Mouse (Mus musculus) stomach, embryonic 15.5 days (tissue): ENCODE results near the gene Selenon. TPM values are rescaled to one million over a fixed set of nuclear protein-coding genes. Genes with fewer than 3 reads are reported as not detected.

Source experiments
- ATAC-seq: fragments of 200-750 bp; cut with Nextera tagmentation; 2 replicates; pipeline ENCODE4 v1.8.0; 2017; ENCODE audit warnings: low read depth, moderate number of reproducible peaks, moderate TSS enrichment; ENCODE audit not compliant: insufficient read depth, low FRiP score
- H3K27ac ChIP-seq: fragments of 300-500 bp; sonication (generic); 2 replicates; pipeline ENCODE4 v1.5.1; 2015; ENCODE audit warnings: mild to moderate bottlenecking, inconsistent platforms
- H3K27me3 ChIP-seq: fragments of 300-500 bp; sonication (generic); replicated peaks from 2 replicates; pipeline ENCODE4 v1.6.1; 2015; ENCODE audit warnings: inconsistent platforms
- H3K36me3 ChIP-seq: fragments of 300-500 bp; sonication (generic); 2 replicates; pipeline ENCODE4 v1.6.1; 2015; ENCODE audit warnings: inconsistent platforms
- H3K4me1 ChIP-seq: fragments of 300-500 bp; sonication (generic); 2 replicates; pipeline ENCODE4 v1.6.1; 2015; ENCODE audit warnings: inconsistent platforms
- H3K4me2 ChIP-seq: fragments of 300-500 bp; sonication (generic); 2 replicates; pipeline ENCODE4 v1.6.1; 2015; ENCODE audit warnings: mild to moderate bottlenecking, inconsistent platforms
- H3K4me3 ChIP-seq: fragments of 300-500 bp; sonication (generic); replicated peaks from 2 replicates; pipeline ENCODE4 v1.5.1; 2015; ENCODE audit warnings: inconsistent platforms
- H3K9ac ChIP-seq: fragments of 300-500 bp; sonication (generic); 2 replicates; pipeline ENCODE4 v1.6.1; 2015; ENCODE audit warnings: inconsistent platforms
- H3K9me3 ChIP-seq: fragments of 300-500 bp; sonication (generic); 2 replicates; pipeline ENCODE4 v1.6.1; 2016; ENCODE audit warnings: inconsistent platforms
- WGBS: fragments of 180-500 bp; shearing (Covaris S2); methylation state at CpG from one replicate; pipeline ENCODE4 v1.1.7; 2015; 5-methylcytosine and 5-hydroxymethylcytosine counted together
- polyA plus RNA-seq: library from polyadenylated mRNA; unstranded; fragments of >200 nt; fragmentation: Nextera tagmentation; extraction: Ambion mirVana; gene quantifications from 2 replicates; pipeline ENCODE4 v1.2.1, GENCODE M21; 2015

Selenon gene
- polyA plus RNA-seq, 1 experiment from 2014 or later: 33.0 TPM

DNA sequence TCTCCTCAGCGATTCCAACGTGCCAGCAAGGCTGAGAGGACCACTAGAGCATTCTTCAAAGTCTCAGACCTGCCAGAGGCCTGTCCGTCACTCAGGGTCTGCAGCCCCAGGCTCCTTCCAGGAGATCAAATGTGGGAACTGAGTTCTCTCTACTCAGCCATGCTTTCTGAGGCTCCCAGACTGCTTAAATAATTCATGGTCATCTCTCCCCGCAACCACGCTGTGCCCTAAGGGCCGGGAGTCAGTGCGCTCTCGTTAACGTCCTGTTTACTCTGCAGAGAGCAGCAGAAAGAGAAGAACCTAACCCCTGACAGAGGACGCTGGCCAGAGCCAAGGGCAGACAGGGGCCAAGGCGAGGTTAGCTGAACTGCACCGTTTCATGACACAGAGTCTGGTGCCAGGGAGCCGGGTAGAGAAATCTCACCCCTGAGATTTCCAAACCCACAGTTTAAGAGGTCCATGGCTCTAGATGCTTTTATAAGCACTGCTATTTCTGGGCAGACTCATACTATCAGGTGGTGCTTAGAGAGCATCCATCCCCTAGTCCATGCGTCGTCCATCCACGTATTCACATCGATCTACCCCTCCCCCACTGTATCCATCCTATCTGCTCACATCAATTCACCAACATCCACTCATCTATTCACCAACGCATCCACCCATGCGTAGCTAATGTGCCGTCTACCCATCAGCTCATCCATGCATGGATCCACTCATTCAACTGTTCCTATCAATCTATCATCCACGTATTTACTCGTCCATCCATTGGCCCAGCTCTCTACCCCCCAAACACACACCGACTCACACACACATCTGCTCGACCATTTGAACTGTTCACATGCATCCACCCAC, 20.7 kb upstream of the Selenon start:
- no peak overlapping the region for H3K4me2 ChIP-seq
- no peaks in the 10 kb centered on the region for H3K27me3 ChIP-seq
- H3K36me3 ChIP-seq: no peaks in the 10 kb centered on the region
- no peak overlapping the region for H3K27ac ChIP-seq
- H3K4me1 ChIP-seq: no peaks in the 10 kb centered on the region
- WGBS: 80% methylated on average over 24 of the region's 24 CpGs
- no peaks in the 10 kb centered on the region for H3K9me3 ChIP-seq
- no peak overlapping the region for H3K9ac ChIP-seq
- no peak overlapping the region for H3K4me3 ChIP-seq
- ATAC-seq: no peak

DNA sequence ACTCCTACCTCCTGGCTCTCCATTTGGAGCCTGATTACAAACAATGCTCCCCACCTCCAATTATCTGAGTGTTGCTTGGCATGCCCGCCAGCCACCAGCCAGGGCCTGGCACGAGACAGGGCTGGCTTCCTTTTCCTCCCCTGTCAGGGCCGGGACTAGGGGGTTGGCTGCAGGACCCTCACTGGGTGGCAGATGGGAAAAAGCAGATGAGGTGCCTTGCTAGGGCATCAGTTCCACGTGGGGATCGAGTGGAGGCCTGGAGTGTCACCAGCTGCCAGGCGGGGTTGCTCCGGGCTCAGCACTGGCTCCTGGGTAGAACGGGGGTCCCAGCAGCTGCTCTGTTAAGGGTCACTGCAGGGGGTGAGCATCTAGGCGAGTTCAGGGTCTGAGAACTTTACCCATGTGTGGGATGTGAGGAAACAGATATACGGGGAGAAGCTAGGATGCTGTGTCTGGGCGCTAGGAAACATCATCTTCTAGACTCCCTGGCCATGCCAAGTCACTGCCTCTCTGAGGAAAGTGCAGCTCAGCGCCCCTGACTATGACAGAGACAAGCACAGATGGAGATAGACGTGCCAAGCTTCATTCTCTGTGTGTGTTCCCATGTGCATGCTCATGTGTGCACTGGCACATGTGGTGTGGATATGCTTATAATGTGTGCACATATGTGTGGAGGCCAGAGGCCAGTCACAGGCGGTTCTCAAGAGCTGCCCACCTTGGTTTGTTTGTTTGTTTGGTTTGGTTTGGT, 18.9 kb upstream of the Selenon start:
- no peak overlapping the region for H3K27ac ChIP-seq
- H3K9me3 ChIP-seq: no peaks in the 10 kb centered on the region
- no peak overlapping the region for H3K4me3 ChIP-seq
- ATAC-seq: no peak
- no peaks in the 10 kb centered on the region for H3K36me3 ChIP-seq
- no peak overlapping the region for H3K4me2 ChIP-seq
- H3K27me3 ChIP-seq: no peaks in the 10 kb centered on the region
- H3K9ac ChIP-seq: no peak overlapping the region
- 80% methylated on average over 14 of the region's 14 CpGs for WGBS
- no peaks in the 10 kb centered on the region for H3K4me1 ChIP-seq

GRCm38 (mm10) chr4:134569831-134570230, 17.9 kb upstream of the Selenon start:
- H3K9me3 ChIP-seq: no peaks in the 10 kb centered on the region
- H3K4me3 ChIP-seq: no peak overlapping the region
- H3K27me3 ChIP-seq: no peaks in the 10 kb centered on the region
- no peak for ATAC-seq
- H3K9ac ChIP-seq: no peak overlapping the region
- no peak overlapping the region for H3K27ac ChIP-seq
- no peaks in the 10 kb centered on the region for H3K4me1 ChIP-seq
- no peaks in the 10 kb centered on the region for H3K36me3 ChIP-seq
- no peak overlapping the region for H3K4me2 ChIP-seq
- WGBS: 67% methylated on average over 8 of the region's 8 CpGs

DNA sequence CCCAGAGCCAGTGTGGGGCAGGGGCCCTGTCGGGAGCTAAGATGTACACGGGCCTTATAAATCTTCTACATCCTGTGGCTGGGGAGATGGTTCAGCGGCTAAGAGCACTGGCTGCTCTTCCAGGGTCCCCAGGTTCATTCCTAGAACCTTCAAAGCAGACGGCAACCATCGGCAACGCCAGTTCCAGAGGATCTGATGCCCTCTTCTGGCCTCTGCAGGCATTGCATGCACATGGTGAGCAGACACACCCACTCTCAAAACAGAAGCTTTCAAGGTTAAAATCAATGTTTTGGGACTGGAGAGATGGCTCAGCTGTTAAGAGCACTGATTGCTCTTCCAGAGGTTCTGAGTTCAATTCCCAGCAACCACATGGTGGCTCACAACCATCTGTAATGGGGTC, 17.2 kb upstream of the Selenon start:
- no peak for ATAC-seq

DNA sequence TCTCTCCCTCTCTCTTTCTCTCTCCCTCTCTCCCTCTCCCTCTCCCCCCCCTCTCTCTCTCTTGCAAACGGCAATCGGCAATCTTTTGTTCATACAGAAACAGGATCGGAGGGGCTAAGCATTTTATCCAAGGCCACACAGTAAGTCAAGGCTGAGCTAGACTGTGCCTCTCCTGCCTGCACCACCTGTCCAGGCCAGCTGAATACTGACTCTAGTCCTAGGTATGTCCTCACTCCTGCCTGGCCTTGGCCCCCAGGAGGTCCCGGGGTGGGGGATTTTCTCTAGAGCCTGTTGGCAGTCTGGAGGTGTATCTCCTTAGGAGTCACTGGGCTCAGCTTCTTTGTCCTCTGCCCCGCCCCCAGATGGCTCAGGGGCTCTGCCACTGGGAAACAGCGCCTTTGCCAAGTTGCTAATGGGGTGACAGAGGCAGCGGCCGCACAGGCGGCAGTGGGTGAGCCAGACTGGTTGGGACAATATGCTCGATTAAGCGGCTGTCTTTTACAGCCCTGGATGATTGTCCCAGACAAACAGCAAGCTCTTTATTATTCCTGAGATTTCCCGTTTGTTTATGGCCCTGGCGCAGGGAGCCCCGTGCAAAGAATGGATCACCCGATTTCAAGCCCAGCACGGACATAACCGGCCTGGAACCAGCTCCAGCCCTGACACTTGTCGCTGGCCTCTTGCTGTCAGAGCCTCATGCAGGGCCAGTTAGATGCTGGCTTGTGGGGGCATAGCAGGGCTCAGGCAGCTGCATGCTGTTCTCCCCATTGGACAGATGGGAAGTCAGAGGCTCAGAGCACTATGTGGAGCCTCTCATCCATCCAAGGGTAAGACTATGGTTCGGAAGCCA, 15.6 kb upstream of the Selenon start:
- peak; percentile 43; the same call in 1 of the 2 replicates for ATAC-seq
- 38% methylated on average over 19 of the region's 19 CpGs for WGBS

More for the DNA sequence above, 17.2 kb upstream of the Selenon start:
- Histone ChIP-seq H3K36me3 (no peaks in the 10 kb centered on the region), H3K27me3 (no peaks in the 10 kb centered on the region), H3K9me3 (no peaks in the 10 kb centered on the region), H3K27ac (no peak overlapping the region), H3K9ac (no peak overlapping the region), H3K4me3 (no peak overlapping the region), H3K4me2 (no peak overlapping the region), H3K4me1 (no peaks in the 10 kb centered on the region)
- WGBS: 76% methylated on average over 6 of the region's 6 CpGs

GRCm38 (mm10) chr4:134564093-134564492, 12.1 kb upstream of the Selenon start:
- H3K4me3 ChIP-seq: no peak overlapping the region

More for the DNA sequence above, 15.6 kb upstream of the Selenon start:
- no peak overlapping the region for H3K4me3 ChIP-seq
- no peak overlapping the region for H3K27ac ChIP-seq
- no peaks in the 10 kb centered on the region for H3K9me3 ChIP-seq
- H3K36me3 ChIP-seq: no peaks in the 10 kb centered on the region
- H3K27me3 ChIP-seq: no peaks in the 10 kb centered on the region
- H3K4me1 ChIP-seq: no peaks in the 10 kb centered on the region
- H3K9ac ChIP-seq: no peak overlapping the region
- no peak overlapping the region for H3K4me2 ChIP-seq

DNA sequence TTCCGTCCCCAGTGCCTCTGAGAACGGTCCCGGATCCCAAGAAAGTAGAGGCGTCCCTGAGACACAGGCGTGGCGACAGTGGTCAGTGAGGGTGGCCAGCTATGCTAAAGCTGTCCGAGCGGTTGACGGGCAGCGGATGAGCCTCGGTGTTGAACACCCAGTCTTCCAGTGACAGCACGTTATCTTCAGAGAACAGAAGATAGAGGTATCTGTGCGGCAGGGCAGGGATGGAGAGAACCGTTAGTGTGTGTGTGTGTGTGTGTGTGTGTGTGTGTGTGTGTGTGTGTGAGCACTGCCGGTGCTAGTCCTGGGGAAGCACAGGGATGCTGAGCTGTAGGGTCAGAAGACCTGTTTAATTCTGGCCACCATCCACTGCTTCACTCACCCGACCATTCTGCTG, 11.7 kb upstream of the Selenon start:
- Histone ChIP-seq H3K4me2 (no peak overlapping the region), H3K36me3 (no peaks in the 10 kb centered on the region), H3K9ac (no peak overlapping the region), H3K27me3 (no peaks in the 10 kb centered on the region), H3K27ac (no peak overlapping the region), H3K4me3 (no peak overlapping the region), H3K9me3 (no peaks in the 10 kb centered on the region), H3K4me1 (no peaks in the 10 kb centered on the region)
- no peak for ATAC-seq
- WGBS: 84% methylated on average over 16 of the region's 16 CpGs

More at GRCm38 (mm10) chr4:134564093-134564492, 12.1 kb upstream of the Selenon start:
- Histone ChIP-seq H3K9me3 (no peaks in the 10 kb centered on the region), H3K36me3 (no peaks in the 10 kb centered on the region), H3K27ac (no peak overlapping the region), H3K4me1 (no peaks in the 10 kb centered on the region), H3K4me2 (no peak overlapping the region), H3K9ac (no peak overlapping the region), H3K27me3 (no peaks in the 10 kb centered on the region)
- no peak for ATAC-seq
- WGBS: 80% methylated on average over 6 of the region's 6 CpGs

GRCm38 (mm10) chr4:134562014-134562413, 10.0 kb upstream of the Selenon start:
- H3K9ac ChIP-seq: no peak overlapping the region
- no peak overlapping the region for H3K4me2 ChIP-seq
- WGBS: 71% methylated on average over 2 of the region's 2 CpGs
- no peaks in the 10 kb centered on the region for H3K36me3 ChIP-seq
- ATAC-seq: no peak
- no peaks in the 10 kb centered on the region for H3K27me3 ChIP-seq
- H3K27ac ChIP-seq: no peak overlapping the region
- H3K4me3 ChIP-seq: no peak overlapping the region
- H3K9me3 ChIP-seq: no peaks in the 10 kb centered on the region
- 0 out of 2 replicates have a peak, but pooled peaks cover 7% of the 10 kb centered on the region for H3K4me1 ChIP-seq

DNA sequence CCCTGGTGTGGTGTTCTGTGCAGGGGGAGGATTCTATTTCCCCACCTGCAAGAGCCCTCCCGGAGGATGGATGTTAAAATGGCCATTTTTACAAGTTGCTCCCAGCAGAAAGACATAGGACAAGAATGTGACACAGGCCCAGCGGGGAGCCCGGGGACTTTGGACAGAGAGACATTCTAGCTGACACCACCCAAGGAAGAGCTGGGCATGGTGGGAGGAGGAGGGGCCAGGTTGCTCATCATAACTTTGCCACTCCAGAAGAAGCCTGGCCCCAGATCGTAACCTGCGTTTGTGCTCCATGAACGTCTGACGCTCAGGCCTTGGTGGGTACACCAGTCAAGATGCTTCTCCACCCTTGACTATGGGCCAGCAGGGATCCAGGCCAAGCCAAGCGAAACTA, 8.7 kb upstream of the Selenon start:
- Histone ChIP-seq H3K9me3 (no peaks in the 10 kb centered on the region), H3K9ac (no peak overlapping the region), H3K27ac (no peak overlapping the region), H3K4me3 (no peak overlapping the region), H3K4me2 (no peak overlapping the region), H3K36me3 (no peaks in the 10 kb centered on the region), H3K27me3 (no peaks in the 10 kb centered on the region), H3K4me1 (0 out of 2 replicates have a peak, but pooled peaks cover 7% of the 10 kb centered on the region)
- no peak for ATAC-seq
- WGBS: 91% methylated on average over 8 of the region's 8 CpGs

GRCm38 (mm10) chr4:134559154-134559553, 7.2 kb upstream of the Selenon start:
- H3K4me2 ChIP-seq: no peak overlapping the region
- H3K9ac ChIP-seq: no peak overlapping the region
- H3K9me3 ChIP-seq: no peaks in the 10 kb centered on the region
- 71% methylated on average over 7 of the region's 7 CpGs for WGBS
- 0 out of 2 replicates have a peak, but pooled peaks cover 7% of the 10 kb centered on the region for H3K4me1 ChIP-seq
- H3K27ac ChIP-seq: no peak overlapping the region
- no peak for ATAC-seq
- no peaks in the 10 kb centered on the region for H3K36me3 ChIP-seq
- H3K4me3 ChIP-seq: no peak overlapping the region
- no peaks in the 10 kb centered on the region for H3K27me3 ChIP-seq

DNA sequence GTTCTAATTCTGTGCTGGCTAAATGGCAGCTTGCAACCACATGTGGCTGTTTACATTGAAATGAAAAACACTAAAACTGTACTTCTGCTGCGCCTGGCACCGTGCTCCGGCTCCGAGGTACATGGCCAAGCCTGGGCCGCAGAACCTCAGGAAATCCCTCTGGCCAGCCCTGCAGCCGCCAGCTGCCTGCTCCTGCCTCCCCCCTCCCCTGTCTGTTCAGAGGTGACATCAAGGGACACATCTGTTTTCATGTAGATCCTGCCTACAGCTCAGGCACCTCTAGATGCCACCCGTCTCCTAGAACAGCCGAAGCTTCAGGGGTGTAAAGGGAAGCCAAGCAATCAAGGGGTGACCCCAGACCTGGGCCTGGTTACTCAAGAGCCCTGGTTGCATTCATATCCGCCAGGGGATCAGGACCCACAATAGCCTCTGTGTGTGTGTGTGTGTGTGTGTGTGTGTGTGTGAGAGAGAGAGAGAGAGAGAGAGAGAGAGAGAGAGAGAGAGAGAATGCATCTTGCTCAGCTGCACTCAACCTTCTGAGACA, 6.7 kb upstream of the Selenon start:
- H3K4me2 ChIP-seq: no peak overlapping the region
- no peaks in the 10 kb centered on the region for H3K27me3 ChIP-seq
- H3K36me3 ChIP-seq: no peaks in the 10 kb centered on the region
- H3K4me3 ChIP-seq: no peak overlapping the region
- no peak overlapping the region for H3K27ac ChIP-seq
- no peaks in the 10 kb centered on the region for H3K9me3 ChIP-seq
- 47% methylated on average over 9 of the region's 9 CpGs for WGBS
- no peak overlapping the region for H3K9ac ChIP-seq
- 0 out of 2 replicates have a peak, but pooled peaks cover 7% of the 10 kb centered on the region for H3K4me1 ChIP-seq
- ATAC-seq: no peak
